Mouse (Mus musculus): ENCODE results near the gene Kif2c.

Kif2c gene

DNA sequence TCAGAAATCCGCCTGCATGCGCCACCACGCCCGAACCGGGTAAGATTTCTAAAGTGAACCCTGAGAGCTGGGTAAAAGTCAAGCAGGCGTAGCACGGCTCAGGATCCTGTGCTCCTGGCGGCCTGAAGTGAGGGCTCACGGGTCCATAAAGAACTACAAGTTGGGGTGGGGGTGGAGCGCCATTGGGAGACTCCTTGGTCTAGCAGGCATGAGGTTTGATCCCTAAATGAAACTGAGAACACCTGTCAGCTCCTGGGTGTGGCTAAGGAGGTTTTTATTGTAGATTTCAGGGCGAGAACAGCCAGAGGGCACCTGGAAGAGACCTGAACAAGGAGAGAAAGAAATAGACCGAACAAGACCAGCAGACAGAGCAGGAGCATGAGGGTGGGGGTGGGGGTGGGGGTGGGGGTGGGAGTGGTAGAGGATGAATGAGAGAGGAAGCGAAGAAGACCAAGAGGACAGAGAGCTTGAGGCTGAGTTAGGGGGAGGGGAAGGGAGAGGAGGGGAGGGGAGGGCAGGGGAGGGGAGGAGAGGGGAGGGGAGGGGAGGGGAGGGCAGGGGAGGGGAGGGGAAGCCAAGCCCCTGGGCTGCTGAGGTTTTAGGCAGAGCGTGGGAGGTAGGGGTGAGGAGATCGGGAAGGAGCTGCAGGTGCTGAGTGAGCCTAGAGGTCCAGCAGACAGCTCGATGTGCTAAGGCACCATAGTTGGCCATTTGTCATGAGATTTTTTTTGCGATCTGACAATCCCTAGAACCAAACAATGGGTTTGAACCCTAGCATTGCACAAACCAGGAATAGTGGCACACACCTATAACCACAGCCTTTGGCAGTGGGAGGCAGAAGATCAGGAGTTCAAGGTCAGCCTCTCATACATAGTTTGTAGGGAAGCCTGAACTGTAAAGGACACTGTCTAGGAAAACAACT, 43.9 kb downstream of the Kif2c start:
- in situ Hi-C loops (cut with MboI; ENCODE audit: low sequenced_read_pairs): no loop called here

DNA sequence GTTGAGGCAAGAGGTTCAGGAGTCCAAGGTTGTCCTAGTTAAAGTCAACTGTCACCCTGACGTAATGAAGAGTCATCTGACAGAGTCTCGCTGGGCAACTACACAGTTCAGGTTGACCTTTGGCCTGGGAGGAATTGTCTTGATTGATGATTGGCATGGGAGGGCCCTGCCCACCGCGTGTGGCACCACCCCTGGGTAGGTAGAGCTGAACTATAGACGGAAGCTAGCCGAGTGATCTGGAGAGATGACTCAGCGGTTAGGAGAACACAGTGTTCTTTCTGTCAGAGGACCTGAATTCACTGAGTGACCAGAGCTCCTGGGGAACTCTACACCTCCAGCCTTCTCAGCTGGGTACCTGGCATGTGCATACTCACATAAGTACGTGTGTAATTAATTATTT, 46.4 kb downstream of the Kif2c start:
- in situ Hi-C loops (cut with MboI; ENCODE audit: low sequenced_read_pairs): no loop called here

DNA sequence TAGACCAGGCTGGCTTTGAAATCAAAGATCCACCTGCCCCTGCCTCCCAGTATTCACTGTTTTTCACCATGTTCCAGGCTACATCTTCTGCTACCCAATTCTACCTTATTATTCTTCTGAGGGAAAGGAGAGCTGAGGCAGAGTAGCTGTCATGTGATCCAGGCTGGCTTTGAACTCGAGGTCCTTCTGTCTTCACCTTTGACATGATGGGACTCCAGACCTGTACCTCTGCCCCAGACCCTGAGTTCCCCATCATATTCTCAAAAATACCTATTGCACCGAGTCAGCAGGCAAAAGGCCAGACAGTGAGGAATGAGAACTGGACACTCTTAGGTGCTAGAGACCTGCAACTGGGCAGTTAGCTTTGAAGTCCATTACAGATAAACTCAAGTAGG, 47.8 kb downstream of the Kif2c start:
- in situ Hi-C loops (cut with MboI; ENCODE audit: low sequenced_read_pairs): no loop called here

DNA sequence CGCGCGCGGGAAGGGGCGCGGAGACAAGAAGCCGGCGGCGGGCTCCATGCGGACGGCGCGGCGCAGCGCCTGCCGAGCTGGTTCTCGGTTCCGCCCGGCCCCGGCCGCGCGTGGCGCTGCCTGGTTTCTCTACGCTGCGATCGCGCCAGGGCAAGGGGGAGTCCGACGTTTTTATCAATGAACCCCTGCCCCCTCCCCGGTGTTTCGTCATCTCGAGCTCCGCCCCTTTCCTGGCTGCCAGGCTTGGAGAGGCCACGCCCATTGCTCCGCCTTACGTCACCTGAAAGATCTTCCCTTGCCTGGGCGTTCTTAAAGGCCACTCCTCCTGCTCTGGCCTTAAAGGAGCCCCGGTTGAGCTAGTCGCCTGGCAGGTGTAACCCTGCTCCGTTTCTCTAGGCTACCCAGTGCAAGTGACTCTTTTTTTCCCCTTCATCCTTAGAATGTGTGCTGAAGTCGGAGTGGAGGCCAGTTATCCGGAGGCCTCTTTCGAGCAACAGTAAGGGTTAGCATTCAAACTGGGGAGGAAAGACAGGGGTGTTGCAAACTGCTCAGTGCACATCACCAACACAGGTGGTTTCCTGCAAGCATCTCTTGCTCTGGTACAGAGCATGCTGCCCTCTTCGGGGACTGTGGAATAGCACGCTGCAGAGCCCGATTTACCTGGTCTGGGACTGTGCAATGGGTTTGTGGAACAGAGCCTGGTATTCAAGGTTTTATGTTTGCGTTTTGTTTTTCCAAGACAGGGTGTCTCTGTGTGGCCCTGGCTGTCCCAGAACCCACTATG, 48.4 kb downstream of the Kif2c start, which contains the start of gene Plk3:
Gene Plk3, minus strand, starts transcription at position 147 of the 784 bp plus-strand sequence.
- in situ Hi-C loops (cut with MboI; ENCODE audit: low sequenced_read_pairs): no loop called here

DNA sequence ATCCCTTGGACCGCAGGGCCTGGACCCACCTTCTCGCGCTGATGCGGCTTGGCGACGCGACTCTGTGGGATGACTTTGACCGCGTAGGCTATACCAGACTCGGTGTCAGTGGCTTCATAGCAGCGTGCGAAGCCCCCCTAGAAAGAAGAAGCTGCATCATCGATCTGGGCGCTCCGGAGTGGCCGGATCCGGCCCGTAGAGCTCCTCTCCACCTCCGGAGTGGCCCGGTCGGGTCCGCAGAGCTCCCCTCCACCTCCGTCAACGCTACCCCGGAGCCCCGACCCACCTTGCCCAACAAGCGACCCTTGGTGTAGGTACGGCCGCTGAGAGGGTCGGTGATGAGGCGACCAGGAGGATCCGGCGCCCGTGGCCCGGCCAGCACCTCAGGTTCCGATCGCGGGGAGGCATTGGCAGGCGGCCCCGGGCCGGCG, 49.1 kb downstream of the Kif2c start:
- in situ Hi-C loops (cut with MboI; ENCODE audit: low sequenced_read_pairs): no loop called here

DNA sequence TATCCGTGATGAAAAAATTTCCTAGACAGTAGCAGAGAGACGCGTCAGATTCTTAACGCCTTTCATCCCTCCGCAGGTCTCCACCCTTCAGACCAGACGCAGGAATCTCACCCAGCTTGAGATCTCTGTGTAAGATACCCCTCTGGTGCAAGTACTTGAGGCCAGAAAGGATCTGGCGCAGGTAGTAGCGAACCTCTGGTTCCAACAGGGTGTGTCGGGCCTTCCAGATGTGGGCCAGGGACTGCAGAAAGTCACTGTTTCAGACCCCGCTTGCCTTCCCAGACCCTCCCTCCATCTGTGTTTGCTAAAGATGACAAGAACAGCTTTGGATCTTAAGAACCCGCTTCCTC, 49.7 kb downstream of the Kif2c start:
- in situ Hi-C loops (cut with MboI; ENCODE audit: low sequenced_read_pairs): no loop called here

DNA sequence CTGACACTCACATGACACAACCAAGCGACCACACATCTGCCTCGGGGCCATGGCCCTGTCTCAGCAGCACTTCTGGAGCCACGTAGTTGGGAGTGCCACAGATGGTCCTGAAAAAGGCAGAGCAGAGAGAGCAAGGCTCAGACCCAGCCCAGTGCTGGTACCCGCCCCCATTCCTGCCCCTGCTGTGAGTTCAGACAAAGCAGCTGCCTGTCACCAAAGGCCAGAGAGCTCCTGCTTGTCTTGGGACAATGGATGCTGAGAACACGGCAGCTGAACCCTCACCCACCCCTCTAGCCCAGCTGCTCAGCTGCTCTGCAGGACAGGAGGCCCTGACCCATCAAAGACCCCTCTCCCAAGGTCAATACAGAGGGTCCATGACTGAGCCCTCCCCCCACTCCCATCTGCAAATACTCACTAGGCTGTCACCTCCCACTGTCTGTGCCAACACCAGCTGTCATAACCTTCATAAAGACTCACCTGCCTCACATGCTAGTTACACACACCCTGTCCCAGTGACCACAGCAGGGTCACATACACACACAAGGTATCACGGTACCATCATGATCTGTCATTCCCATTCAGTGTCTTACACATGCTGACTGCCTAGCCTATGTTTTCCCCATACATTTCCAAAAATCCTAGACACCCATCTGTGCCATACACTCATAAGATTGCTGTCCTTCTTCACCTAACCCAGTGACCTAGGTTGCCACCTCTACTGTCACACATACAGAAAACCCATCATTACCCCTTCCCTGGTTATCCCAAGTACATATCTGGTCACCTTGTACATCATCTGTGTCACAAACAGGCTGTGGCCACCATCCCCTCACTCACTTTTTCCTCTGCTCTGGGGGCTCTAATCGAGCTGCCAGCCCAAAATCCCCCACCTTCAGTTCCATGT, 50.3 kb downstream of the Kif2c start:
- in situ Hi-C loops (cut with MboI; ENCODE audit: low sequenced_read_pairs): no loop called here

DNA sequence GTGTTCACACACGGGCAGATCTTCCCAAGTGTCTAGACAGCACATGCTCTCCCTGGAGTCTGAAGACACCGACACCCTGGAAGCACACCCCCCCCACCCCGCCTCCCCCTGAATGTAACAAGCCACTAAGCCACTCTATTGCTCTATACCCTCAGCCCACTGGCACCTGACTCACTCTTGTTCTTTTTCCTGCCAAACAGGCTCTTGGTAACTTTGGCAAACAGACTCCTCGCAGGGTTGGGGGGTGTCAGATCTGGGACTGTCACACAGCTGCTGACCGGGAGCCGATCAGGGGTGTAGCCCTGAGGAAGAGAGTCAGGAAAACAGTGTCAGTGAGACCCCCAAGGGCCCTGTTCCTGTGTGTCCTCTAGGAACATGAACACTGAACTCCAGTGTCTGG, 51.2 kb downstream of the Kif2c start:
- in situ Hi-C loops (cut with MboI; ENCODE audit: low sequenced_read_pairs): no loop called here

DNA sequence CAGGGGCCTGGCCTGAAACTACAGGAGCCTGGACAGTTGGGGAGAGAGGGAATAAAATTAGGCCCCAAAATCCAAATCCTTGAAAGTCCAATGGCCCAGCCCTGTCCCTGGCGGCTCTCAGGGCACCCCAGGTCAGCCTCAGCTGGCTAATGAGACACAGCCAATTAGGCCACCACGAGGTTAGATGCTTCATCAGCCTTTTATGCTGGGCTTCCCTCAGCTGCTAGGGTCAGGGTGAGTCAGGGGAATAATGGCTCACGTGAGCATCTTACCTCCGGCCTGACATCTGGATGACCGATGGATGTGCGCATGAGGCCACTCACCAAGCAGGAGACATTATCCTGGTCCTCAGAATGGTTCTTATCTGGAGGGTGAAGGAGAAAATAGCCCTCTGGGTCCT, 51.6 kb downstream of the Kif2c start:
- in situ Hi-C loops (cut with MboI; ENCODE audit: low sequenced_read_pairs): no loop called here

DNA sequence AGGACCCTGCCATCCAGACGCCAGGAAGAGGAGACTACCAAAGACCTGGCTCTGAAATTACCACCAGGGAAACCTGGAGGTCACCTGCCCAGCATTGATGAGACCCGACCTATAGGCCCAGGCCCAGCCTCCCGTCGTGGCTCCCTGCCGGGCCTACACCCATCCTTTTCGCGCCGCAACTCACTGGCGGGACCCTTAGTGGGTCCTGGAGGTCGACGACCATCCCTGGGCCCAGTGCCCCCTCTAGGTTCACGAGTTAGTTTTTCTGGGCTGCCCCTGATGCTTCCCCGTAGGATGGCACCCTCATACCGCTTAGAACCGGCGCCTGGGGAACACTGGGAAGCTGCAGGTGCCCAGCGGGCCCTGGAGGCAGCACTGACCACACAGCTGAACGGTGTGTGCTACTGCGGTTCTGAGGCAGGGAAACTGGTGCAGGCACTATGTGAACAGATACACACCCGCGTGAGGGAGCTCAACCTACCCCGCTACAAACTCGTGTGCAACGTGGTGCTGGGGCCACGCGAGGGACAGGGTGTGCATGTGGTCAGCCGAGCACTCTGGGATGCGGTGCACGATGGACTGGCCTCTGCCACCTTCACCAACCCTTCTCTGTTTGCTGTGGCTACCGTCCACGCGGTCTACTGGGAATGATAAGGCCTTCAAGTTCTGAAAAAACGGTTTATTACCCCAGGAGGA, 54.3 kb downstream of the Kif2c start:
- in situ Hi-C loops (cut with MboI; ENCODE audit: low sequenced_read_pairs): no loop called here

DNA sequence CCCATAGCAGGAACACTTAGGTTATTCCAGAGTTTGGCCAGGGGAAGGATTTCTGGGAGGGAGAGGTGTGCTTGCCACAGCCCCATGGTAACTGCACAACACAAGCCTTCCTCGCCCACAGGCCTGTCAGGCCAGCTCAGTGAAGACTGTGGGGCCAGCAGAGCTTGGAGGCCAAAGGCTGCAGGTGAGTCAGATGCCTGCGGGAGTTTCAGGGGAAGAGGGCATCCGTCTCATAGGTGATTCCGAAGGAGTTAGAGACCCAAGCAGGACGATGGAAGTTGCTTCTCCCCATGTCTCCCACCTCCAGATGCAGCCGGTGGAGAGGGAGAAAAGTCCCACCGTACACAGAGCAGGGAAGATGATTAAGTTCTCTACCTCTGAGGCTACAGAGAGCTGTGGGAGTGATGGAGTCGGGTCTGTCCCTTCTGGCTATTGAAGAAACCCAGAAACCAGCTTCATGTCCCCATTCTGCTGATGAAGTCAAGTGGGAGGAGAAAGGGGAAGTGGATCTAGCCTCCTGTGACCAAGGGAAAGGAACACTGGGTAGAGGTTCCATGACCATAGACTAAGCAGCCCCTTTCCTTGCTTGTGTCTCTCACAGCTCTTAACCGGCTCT, 55.7 kb downstream of the Kif2c start, which contains the start of gene Tctex1d4:
Gene Tctex1d4, plus strand, starts transcription at position 120 of the 616 bp plus-strand sequence.
- in situ Hi-C loops (cut with MboI; ENCODE audit: low sequenced_read_pairs): no loop called here

DNA sequence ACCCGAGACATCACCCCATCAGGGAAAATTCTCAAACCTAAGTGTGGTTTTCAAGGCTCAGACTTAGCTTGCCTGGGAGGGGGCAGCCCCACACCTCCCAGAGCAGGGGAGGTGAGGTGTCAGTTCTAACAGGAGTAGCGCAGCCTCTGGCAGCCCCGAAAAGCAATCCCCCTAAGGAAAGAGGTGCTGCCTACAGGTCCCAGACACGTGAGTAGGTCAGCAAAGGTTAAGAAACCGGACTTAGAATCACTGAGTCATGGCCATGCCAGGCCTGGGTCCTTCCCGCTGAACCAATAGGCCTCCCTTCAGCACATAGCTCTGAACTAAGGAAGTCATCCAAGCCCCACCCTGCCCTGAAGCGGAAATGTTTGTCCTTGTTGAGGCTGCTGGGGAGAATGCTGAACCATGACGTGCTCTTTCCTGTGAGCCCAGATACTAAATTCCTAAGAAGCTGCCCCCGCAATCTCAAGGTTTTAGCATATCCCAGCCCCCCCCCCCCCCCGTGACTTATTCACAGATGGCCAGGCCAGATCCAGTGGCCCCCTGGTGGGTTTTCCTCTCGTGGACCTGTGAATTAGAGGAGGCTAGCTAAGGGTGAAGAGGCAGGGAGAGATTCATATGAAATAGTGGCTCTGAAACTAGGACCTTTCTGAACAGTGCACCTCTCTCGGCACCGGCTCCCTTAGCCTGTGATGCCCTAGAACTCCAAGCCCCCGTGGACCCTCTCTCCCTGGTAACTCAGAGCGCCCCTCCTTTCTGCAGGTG, 56.3 kb downstream of the Kif2c start:
- in situ Hi-C loops (cut with MboI; ENCODE audit: low sequenced_read_pairs): no loop called here

DNA sequence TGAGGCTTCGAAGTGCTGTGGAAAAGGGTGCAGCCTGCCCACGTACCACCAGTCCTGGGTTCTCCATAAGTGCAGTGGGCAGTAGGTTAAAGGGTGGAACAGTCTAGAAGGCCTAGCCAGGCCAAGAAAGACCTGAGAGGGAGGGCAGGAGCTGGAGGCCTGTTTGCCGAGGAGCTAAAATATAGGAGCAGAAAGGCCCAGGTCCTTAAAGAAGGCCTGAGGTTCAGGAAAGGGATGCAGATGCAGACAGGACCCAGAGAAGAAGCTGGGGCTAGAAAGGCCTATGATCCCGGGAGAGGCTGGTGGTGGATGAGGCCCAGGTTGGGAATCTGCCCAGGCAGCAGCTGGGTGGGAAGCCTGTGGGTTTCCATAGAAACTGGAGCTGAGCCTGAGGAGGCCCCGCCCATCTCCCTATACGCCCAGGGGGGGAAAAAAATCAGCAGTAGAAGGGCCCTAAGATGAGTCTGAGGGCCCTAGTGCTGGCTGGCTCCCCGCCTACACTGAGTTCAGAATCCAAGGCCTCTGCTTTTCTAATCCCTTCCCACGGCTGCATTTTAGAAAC, 57.0 kb downstream of the Kif2c start, which contains the start of gene Btbd19:
Gene Btbd19, minus strand, starts transcription at position 378 of the 562 bp plus-strand sequence.
- in situ Hi-C loops (cut with MboI; ENCODE audit: low sequenced_read_pairs): no loop called here

DNA sequence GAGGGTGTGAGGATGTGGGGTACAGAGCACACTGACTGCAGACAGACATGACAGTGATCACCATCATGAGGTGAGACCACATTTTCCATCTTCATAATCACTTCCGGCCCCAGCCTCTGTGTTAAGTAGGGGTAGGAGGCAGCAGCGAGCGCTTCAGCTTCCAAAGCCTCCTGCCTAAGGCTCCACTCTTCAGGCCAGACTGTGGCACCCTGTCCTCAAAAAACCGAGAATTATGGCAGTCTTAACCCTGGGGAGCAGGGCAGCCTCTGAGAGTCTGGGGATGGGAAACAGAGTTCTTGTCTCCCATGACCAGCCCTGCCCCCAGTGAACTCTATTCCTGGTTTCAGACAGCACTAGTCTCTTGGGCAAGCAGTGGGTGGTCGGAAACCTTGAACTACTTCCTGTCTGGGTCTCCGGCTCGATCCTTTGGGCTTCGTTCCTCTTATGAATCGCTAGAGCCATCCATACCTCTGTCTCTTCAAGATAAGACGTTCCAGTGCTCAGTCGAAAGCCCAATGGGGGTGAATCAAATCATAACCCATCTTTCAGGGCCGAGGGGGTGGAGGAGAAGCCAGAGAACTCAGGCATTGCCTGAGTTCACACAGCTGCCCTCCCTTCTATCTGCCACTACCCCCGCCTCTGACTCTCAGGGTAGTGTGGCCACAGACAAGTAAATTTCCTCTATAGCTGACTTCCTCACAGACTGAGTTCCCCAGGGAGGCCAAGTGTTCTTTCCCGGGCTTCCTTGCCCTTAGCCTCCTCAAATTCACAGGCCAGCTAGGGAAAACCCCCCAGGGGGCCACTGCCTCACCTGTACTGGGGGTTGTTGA, 57.7 kb downstream of the Kif2c start:
- in situ Hi-C loops (cut with MboI; ENCODE audit: low sequenced_read_pairs): no loop called here

DNA sequence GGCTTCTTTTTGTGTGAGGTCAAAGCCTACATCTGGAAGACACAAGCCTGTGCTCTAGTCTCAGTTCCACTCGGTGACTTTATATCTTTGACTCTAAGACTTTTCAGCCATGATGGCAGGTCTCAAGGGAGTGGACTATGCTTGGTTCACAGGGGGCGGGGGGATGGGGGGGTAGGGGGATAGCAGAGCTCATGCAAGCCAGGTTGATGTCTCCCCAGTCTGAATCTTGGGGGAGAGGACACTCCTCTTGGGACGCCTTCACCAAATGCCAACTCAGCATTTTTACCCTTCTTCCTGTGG, 58.3 kb downstream of the Kif2c start:
- in situ Hi-C loops (cut with MboI; ENCODE audit: low sequenced_read_pairs): no loop called here

DNA sequence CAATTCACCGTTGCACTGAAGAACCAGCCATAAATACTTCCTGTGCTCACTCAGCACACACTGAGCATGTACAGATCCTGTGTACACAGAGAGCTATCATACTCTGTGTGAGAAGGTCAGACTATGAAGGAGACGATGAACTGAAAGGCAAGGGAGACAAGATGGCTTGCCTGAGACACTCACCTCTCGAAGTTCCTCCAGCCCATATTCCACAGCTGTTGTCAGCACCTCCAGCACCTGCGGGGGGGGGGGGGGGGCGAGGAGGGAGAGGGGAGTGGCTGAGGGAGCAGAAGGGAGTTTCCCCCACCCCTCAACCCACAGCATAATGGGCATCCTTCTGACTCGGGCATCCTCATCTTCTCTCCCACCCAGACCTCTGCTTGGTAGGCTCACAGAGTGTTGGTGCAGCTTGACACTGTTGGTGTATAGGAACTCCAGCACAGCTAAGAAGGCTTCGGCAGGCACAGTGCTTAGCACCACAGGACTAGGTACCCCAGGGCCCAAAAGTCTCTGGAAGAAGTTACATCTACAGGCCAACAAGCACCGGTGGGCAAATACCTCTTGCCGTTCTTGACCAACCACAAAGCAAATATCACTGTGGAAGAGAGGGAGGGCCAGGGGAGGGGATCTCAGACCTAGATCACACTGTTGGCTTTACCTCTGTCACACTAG, 58.8 kb downstream of the Kif2c start:
- in situ Hi-C loops (cut with MboI; ENCODE audit: low sequenced_read_pairs): no loop called here

DNA sequence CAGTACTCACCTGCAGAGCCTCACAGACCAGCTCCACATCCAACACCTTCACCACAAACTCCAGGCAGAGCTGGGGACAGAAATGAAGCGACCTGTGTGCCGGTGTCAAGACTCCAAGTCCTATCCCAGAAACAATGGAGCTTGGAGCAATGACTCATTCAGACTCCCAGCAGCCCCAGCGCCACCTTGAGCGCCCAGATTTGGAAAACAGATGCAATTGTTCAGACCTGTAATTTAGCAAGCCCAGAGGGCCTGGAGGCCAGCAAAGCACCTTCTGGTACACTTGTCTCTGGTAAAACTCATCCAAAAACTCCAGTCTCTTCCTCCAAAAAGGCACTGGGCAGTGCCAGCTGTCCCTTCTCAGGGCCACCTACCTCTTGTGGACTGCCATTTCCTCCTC, 60.2 kb downstream of the Kif2c start:
- in situ Hi-C loops (cut with MboI; ENCODE audit: low sequenced_read_pairs): no loop called here
